Mouse (Mus musculus) regulatory T cell (primary cell): ENCODE results near the gene Tbck.

Source experiments
- in situ Hi-C: fragments of 300-600 bp; cut with MboI, MseI; formaldehyde crosslinking; loops from one replicate; pipeline ENCODE4 v1.15.1; 2025; ENCODE audit warnings: high pct_unique_total_duplicates

Tbck gene

GRCm38 (mm10) chr3:132752772-132753171, 68.8 kb downstream of the Tbck start:
- in situ Hi-C loops = loop anchor here (10.0 kb wide), 1 partner anchor 492 kb away; no protein-coding TSS in a partner anchor

- in situ Hi-C loops = loop anchor here (10.0 kb wide), 1 partner anchor 489 kb away; no protein-coding TSS in a partner anchor
Observed at GRCm38 (mm10) chr3:132756274-132756673, 72.3 kb downstream of the Tbck start.

GRCm38 (mm10) chr3:132766033-132766726, 82.2 kb downstream of the Tbck start:
- in situ Hi-C loops = no loop called here

GRCm38 (mm10) chr3:132772054-132772453, 88.1 kb downstream of the Tbck start:
- in situ Hi-C loops = no loop called here

- in situ Hi-C loops = no loop called here
Observed at GRCm38 (mm10) chr3:132776686-132777085, 92.7 kb downstream of the Tbck start.

- in situ Hi-C loops = no loop called here
Observed at GRCm38 (mm10) chr3:132781103-132781502, 97.2 kb downstream of the Tbck start.

- in situ Hi-C loops = no loop called here
Observed at GRCm38 (mm10) chr3:132783087-132783486, 99.1 kb downstream of the Tbck start.

GRCm38 (mm10) chr3:132784732-132785131, 100.8 kb downstream of the Tbck start:
- in situ Hi-C loops = no loop called here

GRCm38 (mm10) chr3:132786690-132787089, 102.7 kb downstream of the Tbck start:
- in situ Hi-C loops = no loop called here

- in situ Hi-C loops = no loop called here
Observed at GRCm38 (mm10) chr3:132787775-132788174, 103.8 kb downstream of the Tbck start.

- in situ Hi-C loops = no loop called here
Observed at GRCm38 (mm10) chr3:132791140-132791539, 107.2 kb downstream of the Tbck start.

GRCm38 (mm10) chr3:132800196-132800595, 116.3 kb downstream of the Tbck start:
- in situ Hi-C loops = no loop called here

GRCm38 (mm10) chr3:132801910-132802309, 118.0 kb downstream of the Tbck start:
- in situ Hi-C loops = no loop called here

- in situ Hi-C loops = no loop called here
Observed at GRCm38 (mm10) chr3:132807888-132808579, 124.1 kb downstream of the Tbck start.

GRCm38 (mm10) chr3:132808951-132809350, 125.0 kb downstream of the Tbck start:
- in situ Hi-C loops = no loop called here

GRCm38 (mm10) chr3:132811791-132812190, 127.8 kb downstream of the Tbck start:
- in situ Hi-C loops = no loop called here

- in situ Hi-C loops = no loop called here
Observed at GRCm38 (mm10) chr3:132812356-132812755, 128.4 kb downstream of the Tbck start.

GRCm38 (mm10) chr3:132813147-132813546, 129.2 kb downstream of the Tbck start:
- in situ Hi-C loops = no loop called here

GRCm38 (mm10) chr3:132813706-132814497, 130.0 kb downstream of the Tbck start:
- in situ Hi-C loops = no loop called here

- in situ Hi-C loops = no loop called here
Observed at GRCm38 (mm10) chr3:132814791-132815496, 131.0 kb downstream of the Tbck start.

- in situ Hi-C loops = no loop called here
Observed at GRCm38 (mm10) chr3:132815497-132816326, 131.8 kb downstream of the Tbck start.
